Mouse (Mus musculus) kidney, postnatal 25 days (tissue): ENCODE measurements around the gene 2010111I01Rik.
A peak's percentile ranks its signal among the peaks of the same experiment; 100 is the strongest.
"Not testable (repeated sequence)": the region's sequence is repeated elsewhere in the genome, so short reads cannot be mapped to it uniquely, and the experiment has no call there.

Experiments used
- DNase-seq, 2 experiments: peaks; one replicate each; pipeline ENCODE4 v3.0.0; 2021; ENCODE audit warnings: mixed read lengths in 2 of 2

2010111I01Rik gene

DNA sequence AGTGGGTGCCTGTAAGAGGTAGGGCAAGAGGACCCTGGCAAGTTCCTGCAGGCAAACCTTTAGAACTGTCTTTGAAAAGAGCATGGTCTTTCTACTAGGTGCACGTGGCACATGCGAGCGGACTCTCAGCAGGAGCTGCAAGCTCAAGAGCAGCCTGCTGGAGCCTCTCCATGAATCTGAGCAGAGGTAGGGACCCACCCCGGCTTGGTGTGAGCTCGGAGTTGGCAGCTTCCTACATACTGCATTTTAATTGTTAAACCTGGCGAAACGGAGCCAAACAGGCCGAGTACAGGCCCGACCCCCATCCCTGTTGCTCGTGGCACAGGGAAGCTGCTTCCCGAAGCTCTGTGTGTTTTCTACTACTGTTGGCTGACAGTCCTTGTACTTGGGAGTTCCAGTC is 331.6 kb downstream of the 2010111I01Rik start:
- DNase-seq: peak; percentile 56 to 73

DNA sequence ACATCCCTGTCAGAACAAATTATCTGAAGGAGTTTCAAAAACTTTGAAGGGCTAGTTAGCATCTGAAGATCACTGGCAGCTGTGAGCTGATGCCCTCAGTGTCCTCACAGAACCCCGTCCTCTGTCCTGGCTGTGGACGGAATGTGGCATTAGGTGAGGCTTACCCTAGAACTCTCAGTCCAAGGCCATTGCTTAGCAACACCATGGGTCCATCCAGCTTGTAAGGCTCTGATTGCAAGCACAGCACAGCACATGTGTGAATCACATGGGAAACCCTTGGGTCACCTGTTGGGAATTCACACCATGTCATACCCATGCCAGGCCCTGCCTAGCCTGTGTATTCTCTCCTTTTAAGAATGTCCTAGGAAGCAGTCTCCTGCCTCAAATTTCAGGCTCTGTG is 332.3 kb downstream of the 2010111I01Rik start:
- no peak for DNase-seq

DNA sequence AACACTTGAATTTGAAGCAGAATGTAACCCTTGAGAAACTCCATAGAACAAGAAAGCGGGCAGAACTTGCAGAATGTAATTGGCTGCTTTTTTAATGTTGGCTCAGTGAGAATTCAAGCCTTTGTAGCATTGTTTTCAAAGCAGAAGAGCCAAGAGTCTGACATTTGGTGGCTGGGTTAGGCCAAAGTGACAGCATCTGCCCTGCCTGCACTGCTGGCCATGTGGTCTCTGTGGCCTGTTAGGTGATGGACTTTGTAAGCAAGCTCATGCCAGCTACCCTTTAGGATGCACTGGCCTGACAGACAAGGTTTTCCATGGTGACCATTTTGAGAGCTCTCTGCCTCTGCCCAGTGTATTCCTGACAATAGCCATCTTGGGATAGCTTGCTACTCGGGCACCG is 333.2 kb downstream of the 2010111I01Rik start:
- no peak for DNase-seq

DNA sequence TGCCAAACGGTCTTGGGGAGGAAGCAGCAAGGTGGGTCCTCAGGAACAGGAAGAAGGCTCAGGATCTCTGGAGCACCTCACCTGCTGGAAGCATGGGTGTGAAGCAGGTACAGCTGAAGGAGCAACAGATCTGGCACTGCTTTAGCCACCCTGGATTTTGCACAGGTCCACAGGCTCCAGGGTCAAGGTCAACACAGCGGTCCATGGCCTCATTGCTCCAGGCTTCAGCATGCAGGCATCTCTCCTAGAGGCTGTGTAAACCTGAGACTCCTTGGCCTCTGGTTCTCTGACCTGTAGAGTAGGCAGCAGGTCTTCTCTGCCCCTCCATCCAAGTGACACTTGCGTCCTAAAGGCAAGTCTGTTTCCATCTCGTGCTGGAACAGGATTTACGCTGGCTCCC is 334.2 kb downstream of the 2010111I01Rik start:
- DNase-seq: no peak

DNA sequence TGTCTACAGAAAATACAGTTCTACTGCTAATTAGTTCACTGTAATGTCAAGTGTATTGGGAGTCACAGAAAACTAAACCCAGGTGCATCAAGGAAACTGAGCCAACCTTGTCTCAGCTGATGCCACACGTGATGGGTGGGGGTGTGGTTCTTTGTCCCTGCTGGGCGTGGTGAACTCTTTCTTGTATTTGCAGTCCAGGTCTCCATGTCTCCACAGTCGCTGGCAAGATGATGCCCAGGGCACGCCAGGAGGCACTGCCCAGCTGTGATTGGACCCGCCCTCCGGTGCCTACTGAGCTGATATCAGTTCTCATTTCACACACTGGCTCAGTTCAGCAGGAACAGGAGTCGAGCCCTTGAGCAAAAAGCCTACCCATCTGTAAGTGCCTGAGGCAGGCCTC is 336.2 kb downstream of the 2010111I01Rik start:
- DNase-seq: no peak

DNA sequence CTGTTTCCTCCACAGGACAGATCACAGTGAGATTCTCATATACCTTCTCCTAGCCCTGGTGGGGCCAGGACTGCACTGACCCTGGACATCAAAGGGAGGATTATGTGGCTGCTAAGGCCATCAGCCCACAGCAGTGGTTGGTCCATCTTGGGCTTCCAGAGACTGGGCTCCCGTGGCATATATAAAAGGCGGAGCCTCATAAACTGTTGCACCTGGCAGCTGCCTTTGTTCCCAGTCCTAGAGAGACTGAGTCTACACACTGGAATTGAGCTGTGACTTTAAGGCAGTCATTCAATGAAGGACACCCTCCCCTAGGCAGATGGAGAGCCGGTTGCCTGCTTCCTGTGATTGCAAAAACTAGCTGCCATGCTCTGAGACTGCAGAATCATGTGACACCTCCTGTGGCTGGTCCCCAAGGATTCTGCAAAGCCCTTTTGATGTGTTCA is 337.1 kb downstream of the 2010111I01Rik start:
- no peak for DNase-seq

DNA sequence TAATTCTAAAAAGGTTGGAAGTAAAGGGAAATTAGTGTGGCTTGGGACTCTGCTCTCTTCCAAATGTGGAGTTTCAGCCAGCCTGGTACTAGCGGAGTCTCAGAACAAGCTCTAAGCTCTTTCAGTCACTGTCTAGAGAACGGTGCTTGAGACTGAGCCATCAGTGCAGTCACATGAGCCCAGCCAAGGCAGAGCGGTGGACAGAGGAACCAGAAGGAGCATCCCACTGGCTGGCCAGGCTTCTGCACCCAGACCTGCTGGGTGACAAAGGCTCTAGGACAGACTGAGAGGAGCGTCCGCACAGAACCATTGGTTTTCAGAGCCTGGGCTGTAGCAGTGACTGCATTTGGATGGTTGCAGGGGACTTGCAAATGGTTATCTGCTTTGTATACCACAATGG is 337.7 kb downstream of the 2010111I01Rik start:
- DNase-seq: no peak

DNA sequence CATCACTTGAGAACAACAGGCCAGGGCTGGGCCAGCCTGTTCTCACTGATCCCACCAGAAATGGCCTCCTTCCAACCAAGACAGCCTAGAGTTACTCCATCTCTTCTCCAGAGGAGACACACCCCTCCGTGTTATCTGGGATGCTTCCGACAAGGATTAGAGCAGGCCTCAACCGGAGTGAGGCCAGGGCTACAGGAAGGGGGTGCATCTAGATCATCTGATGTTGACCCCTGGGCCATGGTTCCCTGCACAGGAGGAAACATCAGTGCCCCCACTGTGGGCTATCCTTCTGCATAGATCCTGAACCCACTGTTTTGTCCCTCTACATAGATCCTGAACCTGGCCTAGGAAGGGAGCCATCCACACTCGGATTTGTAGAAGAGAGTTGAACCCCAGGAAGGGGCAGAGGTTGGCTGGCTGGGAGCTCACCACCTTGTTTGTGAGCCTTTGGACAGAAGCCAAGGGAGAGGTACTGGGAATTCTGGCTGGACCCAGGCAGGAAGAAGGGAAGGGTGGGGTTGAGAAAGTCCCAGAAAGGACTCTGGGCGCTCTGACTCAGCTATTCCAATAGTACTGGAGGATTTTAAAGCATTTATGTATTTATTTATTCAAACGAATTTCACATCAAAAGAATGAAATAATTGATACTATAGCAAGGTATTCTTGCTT is 339.6 kb downstream of the 2010111I01Rik start:
- DNase-seq: peak; percentile 65 to 78

DNA sequence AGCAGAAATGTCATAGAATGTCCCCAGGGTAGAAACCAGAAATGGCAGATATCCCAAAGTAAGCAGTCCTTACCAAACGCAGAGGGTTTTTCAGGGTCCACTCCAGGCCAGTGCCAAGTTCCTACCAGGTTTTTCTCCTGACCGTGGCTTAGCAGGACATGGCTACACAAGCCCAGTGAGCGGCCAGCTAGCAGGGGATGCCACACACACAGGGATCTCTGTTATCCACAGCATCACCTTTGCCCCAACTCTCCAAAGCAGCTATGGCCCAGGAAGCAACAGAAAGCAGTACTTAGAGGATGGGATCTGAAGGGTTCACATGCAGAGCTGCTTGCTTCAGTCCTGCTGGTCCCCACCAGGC is 340.1 kb downstream of the 2010111I01Rik start:
- peak in 1 of 2 experiments; percentile 44 for DNase-seq

DNA sequence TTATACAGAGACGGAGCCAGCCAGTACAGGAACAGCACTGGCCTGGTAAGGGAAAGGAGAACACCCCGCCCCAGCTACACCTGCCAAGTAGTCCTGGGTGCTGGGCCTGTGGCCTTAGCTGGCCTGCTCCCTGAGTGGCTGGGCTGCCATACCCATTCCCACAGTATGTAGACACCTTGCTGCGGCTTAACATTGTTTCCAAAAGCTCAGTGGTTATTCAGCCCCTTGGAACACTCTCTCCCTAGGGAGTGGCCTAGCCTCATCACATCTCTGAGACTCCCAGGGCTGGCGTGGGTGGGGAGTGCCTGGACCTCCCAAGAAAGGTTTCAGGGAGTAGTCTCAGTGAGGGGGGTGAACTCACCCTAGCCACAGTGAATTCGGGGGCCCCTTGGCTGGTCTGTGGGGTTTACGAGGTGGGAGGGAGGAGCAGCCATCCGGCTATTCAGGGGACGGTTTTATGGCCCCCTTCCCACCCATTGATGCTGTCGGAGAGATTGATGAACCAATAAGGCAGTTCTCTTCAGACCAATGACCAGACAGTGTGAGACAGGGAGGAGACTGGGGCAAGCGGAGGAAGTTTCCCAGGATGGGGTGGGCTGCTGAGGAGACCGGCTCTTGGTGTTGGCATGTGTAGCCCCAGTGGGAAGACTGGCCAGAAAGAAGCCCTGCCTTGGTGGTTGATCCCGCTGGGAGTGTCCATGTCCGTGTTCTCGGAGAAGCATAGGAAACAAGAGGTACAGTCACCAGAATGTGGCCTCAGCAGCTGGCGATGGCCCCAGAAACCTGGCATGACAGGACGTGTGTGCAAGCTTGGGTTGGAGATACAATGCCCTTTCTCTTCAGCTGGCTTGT is 340.7 kb downstream of the 2010111I01Rik start:
- DNase-seq: peak in 1 of 2 experiments; percentile 61

DNA sequence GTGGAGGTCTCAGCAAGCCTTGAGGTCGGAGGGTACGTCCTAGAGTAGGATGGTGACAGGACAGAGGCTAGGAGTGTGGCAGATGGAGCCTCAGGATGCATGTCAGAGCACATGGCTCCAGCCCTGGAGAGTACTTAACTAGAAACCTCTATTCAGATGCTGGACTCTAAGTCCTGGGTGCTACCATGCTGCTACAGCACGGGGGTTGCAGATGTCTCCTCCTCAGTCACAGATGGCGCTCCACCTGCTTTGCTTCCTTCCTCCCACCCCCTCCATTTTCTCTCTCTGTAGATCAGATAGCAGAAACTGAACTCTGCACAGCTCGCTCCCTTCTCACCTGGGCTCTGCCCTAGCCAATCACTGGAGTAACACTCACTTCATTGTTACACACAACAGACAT is 342.1 kb downstream of the 2010111I01Rik start:
- no peak for DNase-seq

DNA sequence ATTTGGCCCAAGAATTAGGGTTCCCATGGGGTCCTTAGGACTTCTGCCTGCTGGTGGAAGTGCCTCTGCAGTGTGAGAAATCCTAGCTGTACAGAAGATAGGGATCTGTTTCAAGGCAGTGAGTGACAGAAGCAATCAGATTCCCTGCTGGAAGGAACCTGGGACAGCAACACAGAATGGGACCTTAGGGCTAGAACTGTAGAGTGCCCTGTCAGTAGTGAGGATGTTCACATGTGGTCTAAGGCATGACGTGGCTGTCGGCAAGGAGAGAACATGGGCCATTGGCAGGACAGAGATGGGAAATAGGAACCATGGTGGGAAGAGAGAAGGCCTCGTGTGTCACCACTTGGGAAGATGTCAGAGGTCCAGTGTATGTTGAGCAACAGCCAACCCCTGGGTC is 344.9 kb downstream of the 2010111I01Rik start:
- no peak for DNase-seq

DNA sequence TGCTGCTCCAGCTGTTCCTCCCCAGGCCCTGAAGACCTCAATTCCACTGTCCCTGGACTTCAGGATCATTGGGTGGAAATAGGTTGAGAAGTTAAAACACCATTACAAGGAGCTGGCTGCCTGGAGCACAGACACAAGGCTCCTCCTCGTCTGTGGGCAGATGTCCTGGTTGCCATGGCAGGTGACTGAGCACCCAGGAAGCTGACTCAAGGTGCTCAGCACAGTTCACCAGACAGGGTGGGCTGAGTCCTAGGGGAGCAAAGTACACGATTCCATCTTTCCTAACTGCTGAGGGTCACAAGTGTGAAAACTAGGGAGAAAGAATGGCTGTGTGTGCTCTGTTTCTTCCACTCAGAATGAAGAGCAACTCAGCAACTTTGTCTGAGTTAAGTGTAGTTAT is 346.5 kb downstream of the 2010111I01Rik start:
- peak; percentile 38 to 81 for DNase-seq

DNA sequence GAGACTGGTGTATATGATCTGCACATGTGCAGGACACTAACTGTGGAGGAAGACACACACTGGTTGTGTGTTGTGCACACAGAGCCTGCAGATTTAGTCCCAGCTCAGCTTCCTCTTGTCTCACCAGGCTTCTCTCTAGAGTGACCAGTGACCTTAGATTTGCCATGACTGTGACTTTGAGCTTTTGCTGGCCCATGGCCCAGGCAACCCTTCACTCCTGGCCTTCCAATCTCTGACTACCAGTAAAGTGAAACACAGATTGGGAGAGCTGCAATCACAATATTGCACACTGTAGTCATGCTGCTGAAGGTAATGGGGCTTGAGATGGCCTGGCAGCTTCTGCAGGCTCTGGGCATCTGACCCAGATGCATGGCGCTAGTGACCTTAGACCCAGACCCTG is 348.6 kb downstream of the 2010111I01Rik start:
- peak; percentile 42 to 69 for DNase-seq

DNA sequence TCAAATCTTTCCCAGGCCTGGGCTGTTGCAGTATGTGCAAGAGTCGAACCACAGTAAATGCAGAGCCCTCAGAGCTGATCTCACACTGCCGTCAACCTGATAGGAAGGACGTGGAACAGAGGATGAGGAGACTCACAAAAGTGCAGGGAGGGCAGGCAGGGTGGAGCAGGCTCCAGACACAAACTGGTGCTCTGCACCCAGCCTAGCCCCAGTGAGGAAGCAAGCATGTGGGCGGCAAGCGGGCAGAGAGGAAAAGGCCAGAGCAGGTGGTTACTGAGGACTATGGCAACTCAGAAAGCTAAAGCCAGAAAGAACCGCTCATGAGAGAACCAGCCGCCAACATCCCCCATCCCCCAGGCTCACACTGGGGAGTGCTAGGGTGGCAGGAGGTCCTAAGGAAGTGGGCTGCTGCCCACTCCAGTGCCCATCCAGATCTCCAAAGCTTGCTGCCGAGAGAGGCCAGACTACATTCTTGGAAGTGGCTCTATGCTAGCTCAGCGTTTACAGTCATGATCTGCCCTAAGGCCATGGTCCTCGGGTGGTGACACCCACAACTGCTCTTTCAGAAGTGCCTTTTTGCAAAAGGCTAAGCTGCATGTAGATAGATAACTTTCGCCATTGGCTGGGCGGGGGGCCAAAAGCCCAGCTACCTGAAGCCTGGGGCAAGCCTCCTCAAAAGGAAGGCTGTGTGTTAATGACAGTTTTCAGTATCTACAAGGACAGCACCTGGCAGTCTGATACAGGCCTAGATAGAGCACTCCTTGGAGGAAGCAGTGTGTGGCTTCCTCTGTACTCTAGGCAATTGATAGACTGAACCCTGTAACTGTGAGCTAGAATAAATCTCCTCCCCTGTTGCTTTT is 349.3 kb downstream of the 2010111I01Rik start:
- peak in 1 of 2 experiments; percentile 52 for DNase-seq

DNA sequence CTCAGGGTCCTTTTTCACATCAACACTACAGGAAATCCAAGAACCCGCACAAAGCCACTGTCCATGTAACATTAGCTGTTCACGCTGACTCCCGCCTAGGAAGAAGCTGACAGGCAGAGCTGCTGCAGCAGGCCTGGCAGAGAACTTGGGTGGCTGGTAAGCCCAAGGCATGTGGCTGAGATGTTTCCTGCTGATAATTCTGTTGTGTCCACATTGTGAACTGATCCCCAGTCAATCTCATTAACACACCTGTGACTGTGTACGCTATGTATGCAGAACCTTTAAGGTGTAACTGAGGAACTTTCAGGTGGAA is 349.9 kb downstream of the 2010111I01Rik start:
- DNase-seq: peak in 1 of 2 experiments; percentile 63

DNA sequence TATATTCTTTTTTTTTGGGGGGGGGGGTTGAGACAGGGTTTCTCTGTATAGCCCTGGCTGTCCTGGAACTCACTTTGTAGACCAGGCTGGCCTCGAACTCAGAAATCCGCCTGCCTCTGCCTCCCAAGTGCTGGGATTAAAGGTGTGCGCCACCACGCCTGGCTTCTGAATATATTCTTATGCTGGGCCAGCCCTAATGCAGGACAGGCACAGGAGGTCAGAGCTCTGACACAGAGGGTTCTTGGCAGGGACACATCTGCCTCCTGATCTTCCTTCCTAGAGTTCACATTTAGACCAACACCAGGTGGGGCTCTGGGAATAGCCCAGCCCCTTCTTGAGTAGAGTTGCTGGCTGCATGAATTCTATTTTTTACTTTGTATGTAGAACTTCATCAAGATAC is 350.4 kb downstream of the 2010111I01Rik start:
- not testable (repeated sequence) for DNase-seq

DNA sequence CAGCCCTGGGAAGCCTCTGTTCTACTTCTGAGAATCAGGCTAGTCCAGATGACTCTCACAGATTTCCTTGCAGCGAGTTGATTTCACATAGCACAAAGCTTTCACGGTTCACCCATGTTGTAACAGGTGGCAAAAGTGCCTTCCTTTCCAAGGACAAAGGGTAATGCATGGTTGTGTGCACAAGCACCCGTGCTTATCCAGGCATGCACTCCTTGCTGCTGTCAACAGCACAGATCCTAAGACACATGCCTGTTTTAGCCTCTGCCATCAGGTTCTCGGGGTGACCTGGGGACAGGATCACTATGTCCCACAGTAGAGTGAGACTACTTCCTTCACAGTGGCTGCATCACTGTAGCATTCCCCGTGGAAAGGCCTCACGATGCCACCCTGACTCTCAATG is 351.1 kb downstream of the 2010111I01Rik start:
- DNase-seq: peak; percentile 44 to 76

DNA sequence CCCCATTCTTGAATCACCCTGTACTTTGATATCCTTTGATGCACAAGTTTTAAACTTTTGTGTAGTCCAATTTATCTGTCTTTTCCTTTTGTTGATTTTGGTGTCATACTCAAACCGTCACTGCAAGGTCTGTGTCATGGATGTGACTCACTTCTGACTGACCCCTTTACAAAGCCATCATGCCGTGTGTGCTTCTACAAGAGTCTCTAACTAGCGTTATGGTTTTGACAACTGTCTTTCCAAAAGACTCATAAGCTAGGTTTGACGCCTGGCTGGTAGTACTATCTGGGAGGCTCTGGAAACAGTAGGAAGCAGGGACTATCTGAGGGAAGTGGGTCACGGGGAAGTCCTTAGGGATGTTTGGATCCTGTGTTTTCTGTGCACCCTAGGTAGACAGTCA is 351.7 kb downstream of the 2010111I01Rik start:
- DNase-seq: no peak

DNA sequence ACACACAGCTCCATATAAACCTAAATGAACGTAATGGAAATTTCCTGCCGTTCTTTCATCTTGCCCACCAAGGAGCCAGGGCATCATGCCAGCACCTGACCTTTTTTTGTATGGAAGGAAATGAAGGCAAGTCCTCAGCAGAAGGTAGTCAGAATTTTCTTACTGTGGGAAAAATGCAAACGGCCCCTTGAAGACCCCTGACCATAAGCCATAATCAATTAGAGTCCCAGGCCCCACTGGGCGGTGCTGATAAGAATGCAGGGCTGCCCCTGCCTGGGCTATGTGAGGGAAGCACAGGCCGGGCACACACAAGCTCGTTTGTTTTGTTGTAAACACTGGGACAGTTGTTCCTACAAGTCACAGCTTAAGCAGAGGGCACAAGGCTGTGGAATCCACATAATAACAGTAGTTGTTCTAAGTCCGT is 353.0 kb downstream of the 2010111I01Rik start:
- peak in 1 of 2 experiments; percentile 47 for DNase-seq

DNA sequence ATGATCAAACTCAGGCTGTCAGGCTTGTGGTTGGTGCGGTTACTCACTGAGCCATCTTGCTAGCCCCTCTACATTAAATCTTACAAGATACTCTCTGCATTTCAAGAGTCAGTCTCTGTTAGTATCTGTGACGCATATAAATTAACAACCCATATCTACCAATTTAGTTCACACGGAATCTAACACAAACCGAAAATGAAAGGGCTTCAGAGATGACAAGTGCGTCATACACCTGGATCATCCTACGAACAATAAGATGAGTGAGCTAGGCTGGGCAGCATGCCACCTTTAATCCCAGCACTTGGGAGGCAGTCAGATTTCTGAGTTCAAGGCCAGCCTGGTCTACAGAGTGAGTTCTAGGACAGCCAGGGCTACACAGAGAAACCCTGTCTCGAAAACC is 355.1 kb downstream of the 2010111I01Rik start:
- no peak for DNase-seq

DNA sequence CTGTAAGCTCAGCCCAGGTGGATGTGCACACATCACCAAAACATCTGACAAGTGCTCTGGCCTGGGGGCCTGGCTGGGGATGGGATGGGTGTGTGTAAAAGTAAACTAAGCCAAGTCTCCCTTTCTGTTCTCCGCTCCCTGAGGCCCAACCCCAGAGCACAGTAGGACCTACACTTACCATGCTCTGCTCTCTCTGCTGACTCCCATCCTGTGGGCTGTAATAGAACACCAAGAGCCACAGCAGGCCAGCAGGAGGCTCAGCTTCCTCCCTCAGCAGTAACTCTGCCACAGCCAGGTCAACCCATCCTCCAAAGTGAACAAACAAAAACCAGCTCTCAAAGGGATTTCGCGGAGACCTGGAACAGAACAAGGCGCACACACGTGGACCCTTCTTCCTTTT is 357.0 kb downstream of the 2010111I01Rik start:
- no peak for DNase-seq

DNA sequence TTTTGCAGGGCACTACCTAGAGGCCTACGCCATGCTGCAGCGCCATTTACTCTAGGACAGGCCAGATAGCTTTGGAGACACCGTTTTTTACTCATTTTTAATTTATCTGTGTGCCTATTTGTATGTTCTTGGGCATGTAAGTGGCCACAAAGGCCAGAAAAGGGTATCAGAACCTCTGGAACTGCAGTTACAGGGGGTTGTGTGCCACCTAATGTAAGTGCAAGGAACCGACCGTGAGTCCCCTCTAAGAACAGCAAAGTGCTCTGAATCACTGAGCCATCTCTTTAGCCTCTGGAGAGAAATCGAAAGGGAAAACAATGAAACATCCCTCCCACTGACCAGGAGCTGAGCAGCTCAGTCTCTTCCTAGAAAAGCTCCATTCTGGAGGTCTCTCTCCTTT is 358.1 kb downstream of the 2010111I01Rik start:
- DNase-seq: no peak
